Mouse (Mus musculus): Measurements from ENCODE around the gene Kif2a.

DNA sequence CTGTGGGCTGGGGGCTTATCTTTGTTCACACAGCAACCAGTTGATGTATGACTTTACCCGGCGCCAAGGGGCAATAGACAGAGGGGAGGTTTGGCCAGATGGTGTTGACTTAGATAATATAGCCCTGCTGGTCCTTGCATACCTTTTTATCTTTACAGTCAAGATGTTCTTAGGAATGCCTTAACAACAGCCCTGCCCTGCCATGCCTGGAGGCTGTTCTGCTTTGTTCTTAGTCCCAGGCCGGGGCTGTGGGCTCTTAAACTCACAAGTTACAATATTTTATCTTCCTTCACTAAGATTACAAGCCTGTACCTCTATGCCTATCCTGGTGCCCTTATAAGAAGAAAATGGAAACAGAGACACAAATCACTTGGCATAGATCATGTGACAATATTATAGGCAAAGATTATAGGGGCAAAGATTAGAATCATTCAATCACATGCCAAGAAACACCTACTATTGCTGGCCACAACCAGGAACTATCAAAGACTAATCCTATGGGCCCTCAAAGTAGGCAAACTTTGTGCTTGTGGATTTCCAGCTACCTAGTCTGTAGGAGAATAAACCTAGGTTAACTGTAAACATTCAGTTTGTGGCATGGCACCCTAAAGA, 108.7 kb downstream of the Kif2a start:
- TF ChIP-seq CTCF (IDR thresholded peaks at IDR 0.05; ENCODE audit: low read depth) (no peak), EP300 (IDR thresholded peaks at IDR 0.05; ENCODE audit: low read depth) (peak; percentile 81)
